Mouse (Mus musculus): Measurements from ENCODE around the gene Tuft1. TPM values are rescaled to one million over a fixed set of nuclear protein-coding genes. Genes with fewer than 3 reads are reported as not detected.

Tuft1 gene
- total RNA-seq, 4 experiments from 2014 or later: 2.6 to 3.9 (median 3.1) TPM

DNA sequence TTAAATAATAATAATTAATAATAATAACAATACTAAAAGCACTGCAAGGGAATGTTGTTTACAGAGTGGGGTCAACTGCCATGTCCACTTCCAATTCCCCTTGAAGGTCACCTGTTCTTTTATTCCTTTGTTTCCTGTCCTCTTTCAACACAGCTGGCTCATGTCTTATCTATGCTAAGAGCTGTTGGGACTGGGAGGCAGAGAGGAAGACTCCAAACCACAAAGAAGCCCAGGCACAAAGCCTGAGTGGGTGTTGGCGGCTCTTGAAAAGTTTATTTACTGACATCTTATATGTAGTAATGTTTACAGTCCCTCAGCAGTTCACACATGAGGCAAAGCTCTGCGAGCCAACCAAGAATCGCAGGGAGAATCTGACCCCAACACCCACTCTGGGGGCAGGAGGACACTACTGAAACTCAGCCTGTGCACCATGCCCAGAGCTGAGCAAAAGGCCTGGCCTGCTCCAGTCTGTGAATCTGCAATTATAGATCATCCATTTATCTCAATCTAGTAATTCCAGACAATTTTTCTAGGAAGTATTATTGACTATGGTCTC lies 61.4 kb downstream of the Tuft1 start:
- DNase-seq (ENCODE audit: low spot score in 2 of 2): no peak

DNA sequence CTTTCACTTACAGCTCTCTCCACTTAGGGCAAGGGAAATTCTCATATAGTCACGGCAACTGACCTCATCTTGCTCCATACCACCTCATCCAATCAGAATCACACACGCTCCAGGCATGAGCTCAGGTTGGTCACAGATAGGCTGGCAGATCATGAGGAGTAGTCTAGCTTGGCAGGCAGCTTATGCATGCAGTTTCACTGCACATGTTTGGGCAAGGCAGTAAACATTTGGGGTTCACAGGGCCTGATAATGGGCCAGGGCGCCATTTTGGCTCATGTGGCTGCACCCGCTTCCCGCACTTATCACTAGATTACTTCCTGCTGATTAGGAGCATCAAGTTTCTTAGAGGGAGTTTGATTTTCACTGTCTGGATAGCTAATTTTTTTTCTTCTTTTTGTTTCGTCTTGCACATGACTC lies 62.8 kb downstream of the Tuft1 start:
- no peak for DNase-seq (ENCODE audit: low spot score in 2 of 2)

DNA sequence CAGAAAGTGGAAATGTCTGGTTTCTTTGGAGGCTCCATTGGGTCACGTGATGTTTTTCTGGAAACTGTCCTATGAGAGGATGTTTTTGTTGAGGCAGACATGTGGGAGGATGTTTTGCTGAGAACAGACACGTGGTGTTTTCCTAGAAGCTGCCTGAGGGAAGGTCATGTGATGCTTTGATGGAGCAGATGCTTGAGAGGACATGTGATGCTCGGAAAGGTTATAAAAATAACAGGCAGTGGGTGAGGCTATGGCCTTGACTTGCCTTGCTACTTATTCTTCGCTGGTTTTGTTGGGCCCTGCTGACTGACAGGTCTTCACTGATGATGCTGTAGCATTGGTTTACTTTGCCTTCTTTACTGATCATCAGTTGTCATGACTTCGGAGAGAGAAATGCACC lies 67.6 kb downstream of the Tuft1 start:
- no peak for DNase-seq (ENCODE audit: low spot score in 2 of 2)

DNA sequence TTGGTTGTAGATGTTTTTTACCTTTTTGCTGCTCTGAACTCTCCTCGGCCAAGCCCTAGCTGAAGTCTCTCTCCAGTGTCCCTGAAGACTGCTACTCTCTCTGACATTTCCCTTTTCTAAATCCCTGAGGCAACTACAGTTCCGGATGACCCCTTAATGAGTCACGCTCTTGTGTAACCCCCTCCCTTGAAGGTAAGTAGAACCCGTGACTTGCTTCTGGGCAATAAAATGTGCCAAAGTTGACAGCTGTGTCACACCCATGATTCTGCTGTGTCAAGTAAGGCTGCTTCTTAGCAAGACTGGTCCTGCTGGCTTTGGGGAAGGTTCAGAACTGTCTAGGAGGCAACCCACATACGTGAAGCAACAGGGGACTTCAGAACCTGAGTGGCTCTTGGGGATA lies 70.7 kb downstream of the Tuft1 start:
- no peak for DNase-seq (ENCODE audit: low spot score in 2 of 2)

DNA sequence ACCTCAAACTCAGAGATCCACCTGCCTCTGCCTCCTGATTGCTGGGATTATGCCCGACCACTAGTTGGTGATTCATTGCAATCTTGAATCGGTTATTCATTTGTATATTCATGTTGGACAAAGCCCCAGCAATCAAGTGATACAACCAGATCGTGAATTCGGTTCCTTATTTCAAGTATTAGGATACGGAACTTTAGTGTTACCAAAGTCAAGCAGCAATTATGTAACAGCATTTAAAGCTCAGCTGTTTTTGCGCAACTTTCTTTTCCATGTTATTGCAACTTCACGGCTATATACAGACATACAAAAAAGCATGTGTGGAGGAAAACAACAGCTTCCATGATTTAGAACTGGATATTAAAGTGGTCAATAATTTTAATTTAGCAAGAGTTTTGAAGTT lies 75.7 kb downstream of the Tuft1 start:
- DNase-seq (ENCODE audit: low spot score in 2 of 2): no peak

DNA sequence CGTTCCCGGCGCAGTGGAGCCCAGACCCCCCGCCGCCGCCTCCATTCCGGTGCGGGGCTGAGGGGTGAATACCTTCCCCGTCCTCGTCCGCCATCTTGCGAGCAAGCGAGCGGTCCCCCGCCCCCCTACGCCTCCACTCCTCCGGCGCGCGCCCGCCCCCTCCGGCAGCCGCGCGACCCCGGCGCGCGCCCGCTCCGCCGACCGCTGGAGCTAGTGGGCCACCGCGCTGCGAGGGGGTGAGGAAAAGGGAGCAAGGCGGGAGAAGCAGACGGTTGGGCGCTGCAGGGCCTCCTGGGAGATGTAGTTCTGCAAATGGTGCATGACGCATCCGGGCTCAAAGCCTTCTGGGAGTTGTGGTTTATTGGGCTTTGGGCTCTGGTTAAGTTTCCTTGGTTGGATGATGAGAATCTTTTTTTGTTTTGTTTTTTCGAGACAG lies 76.2 kb downstream of the Tuft1 start, which contains the start of gene Snx27:
Gene Snx27 (minus strand): TSS at position 261 of the 436 bp plus-strand sequence.
- peak; percentile 89 to 92 for DNase-seq (ENCODE audit: low spot score in 2 of 2)

DNA sequence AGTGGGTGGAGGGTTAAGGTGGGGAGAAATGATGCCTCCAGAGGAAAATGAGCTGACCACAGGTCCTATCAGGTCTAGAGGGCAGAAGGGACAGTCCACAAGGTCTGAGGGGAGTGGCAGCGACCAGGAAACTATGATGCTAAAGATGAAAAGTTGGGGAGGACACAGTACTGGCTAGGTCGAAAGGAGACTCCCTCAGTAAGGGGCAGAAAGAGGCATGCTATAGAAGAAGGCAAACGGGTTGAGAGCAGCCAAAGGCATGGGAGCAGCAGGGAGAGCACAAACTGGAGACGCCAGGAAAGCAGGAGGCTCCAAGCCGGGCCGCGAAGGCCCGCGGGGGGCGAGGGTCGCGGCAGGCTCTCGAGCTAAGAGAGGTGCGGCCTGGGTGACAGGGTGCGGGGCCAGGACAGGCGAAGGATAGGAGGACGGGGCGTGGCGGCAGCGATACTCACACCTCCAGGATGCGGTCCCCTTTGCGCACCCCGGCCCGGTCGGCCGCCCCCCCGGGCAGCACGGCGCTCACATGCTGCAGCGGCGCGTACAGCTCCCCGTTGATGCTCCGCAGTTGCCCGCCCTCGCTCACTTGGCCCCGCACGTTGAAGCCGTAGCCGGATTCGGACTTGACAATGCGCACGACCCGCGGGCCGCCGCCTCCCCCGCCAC lies 76.7 kb downstream of the Tuft1 start:
- no peak for DNase-seq (ENCODE audit: low spot score in 2 of 2)

DNA sequence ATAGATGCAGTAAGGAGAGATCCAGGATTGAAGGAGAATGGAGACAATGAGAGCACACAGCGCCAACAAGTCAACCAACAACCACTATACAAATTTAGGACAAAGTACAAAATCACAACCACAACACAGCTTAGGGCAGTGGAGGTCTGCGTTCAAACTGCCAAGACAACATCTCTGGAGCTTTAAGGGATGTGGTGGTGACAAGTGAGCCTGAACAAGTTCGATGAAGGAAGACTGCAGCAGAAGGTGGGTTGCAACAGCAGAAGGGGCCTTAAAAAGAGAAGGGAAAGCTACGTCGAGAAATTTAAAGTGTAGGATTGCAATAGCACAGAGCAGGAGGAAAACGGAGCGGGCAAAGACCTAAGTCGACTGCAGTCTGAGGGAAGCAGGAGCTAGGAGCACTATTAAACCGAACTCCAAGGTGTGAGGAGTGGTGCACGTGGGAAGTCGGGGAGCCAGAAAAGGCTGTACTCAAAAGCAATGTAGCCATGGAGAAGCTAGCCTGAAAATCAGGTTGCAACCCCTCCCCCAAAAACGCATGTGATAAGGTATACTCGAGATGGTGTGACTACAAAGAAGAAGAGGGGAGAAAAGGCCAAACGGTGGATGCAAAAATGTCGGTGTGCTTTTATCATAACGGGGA lies 77.4 kb downstream of the Tuft1 start:
- peak in 1 of 2 experiments; percentile 9 for DNase-seq (ENCODE audit: low spot score in 2 of 2)

DNA sequence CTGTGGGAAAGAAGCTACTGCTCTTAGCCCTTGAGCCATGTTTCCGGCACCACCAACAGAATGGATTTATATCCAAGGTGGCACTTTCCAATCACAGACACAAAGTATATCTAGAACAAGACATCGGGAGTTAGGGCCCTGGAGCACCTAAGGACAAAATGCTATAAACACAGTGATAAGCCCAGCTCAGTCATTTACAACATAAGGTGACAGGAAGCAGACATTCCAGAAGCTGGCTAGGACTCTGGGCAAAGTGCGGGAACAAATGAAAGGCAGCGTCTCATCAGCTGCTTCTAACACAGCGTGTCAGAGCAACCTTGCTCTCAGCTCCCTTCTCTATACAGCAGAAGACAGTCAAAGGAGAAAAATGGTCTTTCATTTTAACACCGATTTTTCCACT lies 84.2 kb downstream of the Tuft1 start:
- no peak for DNase-seq (ENCODE audit: low spot score in 2 of 2)

DNA sequence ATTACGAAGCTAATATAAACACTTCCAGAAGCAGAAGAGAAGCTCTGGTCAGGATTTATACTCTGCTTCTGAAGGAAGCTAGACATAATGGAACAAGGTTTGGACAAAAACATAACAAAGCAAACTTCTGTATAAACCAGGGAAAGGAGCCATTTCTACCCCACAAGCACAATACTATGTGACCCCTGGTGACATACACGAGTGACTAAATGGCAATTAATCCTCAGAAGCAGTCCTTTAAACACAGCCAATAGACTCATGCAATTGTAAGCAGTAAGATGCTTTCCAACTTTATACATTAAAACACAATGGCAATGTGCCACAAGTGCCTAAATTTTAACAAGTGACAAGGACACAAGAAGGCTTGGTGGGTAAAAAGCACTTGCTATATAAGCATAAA lies 91.4 kb downstream of the Tuft1 start:
- no peak for DNase-seq (ENCODE audit: low spot score in 2 of 2)

DNA sequence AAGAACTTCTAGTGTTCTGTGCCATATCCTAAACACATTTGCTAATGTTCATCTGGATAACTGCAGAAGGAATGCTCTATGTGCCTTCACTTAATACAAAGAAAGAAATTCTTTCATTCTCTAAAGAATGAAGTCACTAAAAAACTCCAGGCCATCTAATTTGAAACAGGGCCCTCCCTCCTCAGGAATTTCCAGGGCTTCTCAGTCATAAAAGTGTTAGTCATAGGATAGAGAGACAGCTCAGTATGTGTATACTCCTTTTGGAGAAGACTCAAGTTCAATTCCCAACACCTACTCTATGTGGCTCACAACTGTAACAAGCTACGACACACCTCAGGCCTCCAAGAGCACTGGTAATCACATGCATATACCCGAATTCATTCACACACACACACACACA lies 93.1 kb downstream of the Tuft1 start:
- no peak for DNase-seq (ENCODE audit: low spot score in 2 of 2)

DNA sequence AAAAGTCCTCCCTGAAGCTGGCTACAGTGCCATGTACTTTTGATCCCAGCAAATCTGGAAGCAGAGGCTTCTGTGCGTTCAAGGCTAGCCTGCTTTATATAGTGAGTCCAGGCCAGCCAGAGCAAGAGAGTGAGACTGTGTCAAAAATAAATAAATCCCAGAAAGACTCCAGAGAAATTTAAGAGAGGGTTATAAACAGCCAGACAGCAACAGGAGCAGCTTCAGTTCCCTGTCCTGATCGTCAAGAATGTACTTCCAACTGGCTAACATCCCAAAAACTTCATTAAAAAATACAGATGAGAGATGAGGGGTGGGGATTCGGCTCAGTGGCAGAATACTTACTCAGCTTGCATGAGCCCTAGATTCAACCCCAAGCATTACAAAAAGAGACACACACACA lies 93.5 kb downstream of the Tuft1 start:
- DNase-seq (ENCODE audit: low spot score in 2 of 2): no peak

DNA sequence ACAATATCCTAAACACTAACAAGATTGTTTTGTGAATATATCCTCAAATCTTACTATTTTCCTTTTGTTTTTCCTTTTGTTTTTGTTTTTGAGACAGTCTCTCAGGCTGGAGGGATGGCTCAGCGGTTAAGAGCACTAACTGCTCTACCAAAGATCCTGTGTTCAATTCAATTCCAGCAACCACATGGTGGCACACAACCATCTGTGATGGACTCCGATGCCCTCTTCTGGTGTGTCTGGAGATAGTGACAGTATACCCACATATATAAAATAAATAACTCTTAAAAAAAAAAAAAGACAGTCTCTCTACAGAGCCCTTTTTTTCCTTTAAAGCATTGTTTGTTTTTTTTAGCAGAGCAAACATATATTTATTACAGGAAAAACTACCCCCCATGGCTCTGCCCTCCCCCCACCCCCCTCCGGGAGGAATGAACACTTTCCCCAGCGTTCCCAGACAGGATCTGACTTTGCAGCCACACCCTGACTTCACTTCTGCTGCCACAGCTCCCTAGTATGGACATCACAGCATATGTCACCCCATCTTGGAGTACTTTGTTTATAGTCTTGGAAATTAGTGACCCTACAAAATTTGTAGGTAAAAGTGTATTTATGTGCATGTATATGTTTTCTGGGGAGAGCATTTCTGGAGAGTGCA lies 94.2 kb downstream of the Tuft1 start:
- no peak for DNase-seq (ENCODE audit: low spot score in 2 of 2)

DNA sequence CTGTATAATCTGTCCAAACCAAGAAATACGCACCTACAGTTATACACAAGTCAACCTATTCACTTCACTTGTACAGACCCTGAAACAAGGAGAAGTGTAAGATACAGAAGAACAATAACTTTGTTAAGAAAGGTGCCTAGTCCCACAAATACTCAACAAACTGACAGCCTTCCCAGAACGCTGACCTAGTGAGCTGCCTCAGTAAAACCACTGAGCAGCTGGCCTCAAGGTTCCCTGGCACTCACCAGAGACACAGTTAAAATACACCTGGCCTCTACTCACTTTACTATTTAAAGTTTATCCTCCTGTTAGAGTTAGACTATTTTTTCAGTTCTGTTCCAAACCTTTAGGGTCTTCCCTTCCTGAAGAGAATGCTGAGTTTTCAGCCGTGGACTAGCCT lies 95.5 kb downstream of the Tuft1 start:
- DNase-seq (ENCODE audit: low spot score in 2 of 2): no peak

Other genes with a start within 250 kb of the Tuft1 start
- 10 to 100 TPM; 40.9 to 46.6 (median 46.0) TPM for gene Tdrkh, start 245.6 kb downstream of the Tuft1 start, total RNA-seq (2022)
- gene Mrpl9, start 215.6 kb downstream of the Tuft1 start, total RNA-seq (2022): 10 to 100 TPM; 34.8 to 42.3 (median 40.2) TPM
- under 1 TPM in 1 of 4 experiments, not detected in 3; 0.52 TPM for gene Oaz3, start 215.0 kb downstream of the Tuft1 start, total RNA-seq (2022)
- 100 to 1,000 TPM; 153 to 187 (median 176) TPM for gene Celf3, start 180.6 kb downstream of the Tuft1 start, total RNA-seq (2022)
- 1 to 10 TPM; 4.9 to 6.9 (median 6.0) TPM for gene Riiad1, start 178.5 kb downstream of the Tuft1 start, total RNA-seq (2022)
- gene Snx27, start 76.2 kb downstream of the Tuft1 start, total RNA-seq (2022): 100 to 1,000 TPM in 2 of 4 experiments, 10 to 100 TPM in 2; 93.8 to 123 (median 108) TPM
- not detected for gene Gm10972, start 15.8 kb downstream of the Tuft1 start, total RNA-seq (2022)
- gene Selenbp2, start 34.7 kb upstream of the Tuft1 start, total RNA-seq (2022): 1 to 10 TPM in 3 of 4 experiments, under 1 TPM in 1; 0.50 to 1.6 (median 1.1) TPM
- 1 to 10 TPM; 4.0 to 5.5 (median 4.7) TPM for gene Cgn, start 127.6 kb upstream of the Tuft1 start, total RNA-seq (2022)
- gene Pogz, start 178.7 kb upstream of the Tuft1 start, total RNA-seq (2022): 10 to 100 TPM; 52.0 to 71.5 (median 61.4) TPM
- 100 to 1,000 TPM; 219 to 262 (median 240) TPM for gene Psmb4, start 228.1 kb upstream of the Tuft1 start, total RNA-seq (2022)